Mouse (Mus musculus): Measurements from ENCODE around the gene Tm2d1. TPM values are rescaled to one million over a fixed set of nuclear protein-coding genes. Genes with fewer than 3 reads are reported as not detected.
"Not testable (repeated sequence)": the region's sequence is repeated elsewhere in the genome, so short reads cannot be mapped to it uniquely, and the experiment has no call there.

The Tm2d1 gene
- polyA plus RNA-seq (2015; fragmentation: Nextera tagmentation; extraction: Ambion mirVana) = 141 and 143 TPM in 2 replicates

GRCm38 (mm10) chr4:98382716-98383424 is at the start of gene Tm2d1:
TSS of gene Tm2d1 (minus strand) at chr4:98383306.
- Histone ChIP-seq H3K9me3 (replicated peaks; ENCODE audit: control insufficient read depth, low read length, poor library complexity, severe bottlenecking) (no peaks in the 10 kb centered on the region), H3K4me2 (ENCODE audit: low read length) (peak within 1 kb of the TSS; percentile 68), H3K27ac (ENCODE audit: low read length) (peak within 1 kb of the TSS; percentile 70; the same call in 1 of the 2 replicates), H3K27me3 (ENCODE audit: control insufficient read depth, insufficient read depth, low read depth, low read length) (no peaks in the 10 kb centered on the region), H3K4me1 (ENCODE audit: control insufficient read depth, insufficient read depth, low read length) (peaks cover 6% of the 10 kb centered on the region; the same call in 1 of the 2 replicates), H3K36me3 (ENCODE audit: control insufficient read depth, insufficient read depth, low read length) (peaks cover 5% of the 10 kb centered on the region; the same call in 1 of the 2 replicates), H3K4me3 (ENCODE audit: low read depth, low read length) (peak within 1 kb of the TSS; percentile 99), H3K9ac (ENCODE audit: low read depth, low read length) (peak within 1 kb of the TSS; percentile 98)
- peak; percentile 98 for ATAC-seq
- 1% methylated on average over 46 of the region's 46 CpGs for WGBS

GRCm38 (mm10) chr4:98428371-98428770 is 45.3 kb upstream of the Tm2d1 start:
- Histone ChIP-seq H3K4me1 (ENCODE audit: control insufficient read depth, insufficient read depth, low read length) (no peaks in the 10 kb centered on the region), H3K27me3 (ENCODE audit: control insufficient read depth, insufficient read depth, low read depth, low read length) (no peaks in the 10 kb centered on the region), H3K27ac (ENCODE audit: low read length) (no peak overlapping the region), H3K4me3 (ENCODE audit: low read depth, low read length) (no peak overlapping the region), H3K36me3 (ENCODE audit: control insufficient read depth, insufficient read depth, low read length) (no peaks in the 10 kb centered on the region; the same call in 1 of the 2 replicates), H3K4me2 (ENCODE audit: low read length) (no peak overlapping the region), H3K9me3 (replicated peaks; ENCODE audit: control insufficient read depth, low read length, poor library complexity, severe bottlenecking) (no peaks in the 10 kb centered on the region), H3K9ac (ENCODE audit: low read depth, low read length) (no peak overlapping the region)
- 88% methylated on average over 8 of the region's 8 CpGs for WGBS
- no peak for ATAC-seq

GRCm38 (mm10) chr4:98415150-98415549 is 32.0 kb upstream of the Tm2d1 start:
- WGBS = 96% methylated on average over 8 of the region's 8 CpGs
- not testable (repeated sequence) for ATAC-seq; H3K27ac ChIP-seq (ENCODE audit: low read length); H3K4me3 ChIP-seq (ENCODE audit: low read depth, low read length); H3K36me3 ChIP-seq (ENCODE audit: control insufficient read depth, insufficient read depth, low read length); H3K9me3 ChIP-seq (replicated peaks; ENCODE audit: control insufficient read depth, low read length, poor library complexity, severe bottlenecking); H3K4me1 ChIP-seq (ENCODE audit: control insufficient read depth, insufficient read depth, low read length); H3K9ac ChIP-seq (ENCODE audit: low read depth, low read length); H3K27me3 ChIP-seq (ENCODE audit: control insufficient read depth, insufficient read depth, low read depth, low read length); H3K4me2 ChIP-seq (ENCODE audit: low read length)

GRCm38 (mm10) chr4:98408455-98408854 is 25.3 kb upstream of the Tm2d1 start:
- Histone ChIP-seq H3K9me3 (replicated peaks; ENCODE audit: control insufficient read depth, low read length, poor library complexity, severe bottlenecking) (no peaks in the 10 kb centered on the region), H3K27ac (ENCODE audit: low read length) (no peak overlapping the region), H3K27me3 (ENCODE audit: control insufficient read depth, insufficient read depth, low read depth, low read length) (no peaks in the 10 kb centered on the region), H3K4me2 (ENCODE audit: low read length) (no peak overlapping the region), H3K4me1 (ENCODE audit: control insufficient read depth, insufficient read depth, low read length) (no peaks in the 10 kb centered on the region), H3K4me3 (ENCODE audit: low read depth, low read length) (no peak overlapping the region), H3K9ac (ENCODE audit: low read depth, low read length) (no peak overlapping the region), H3K36me3 (ENCODE audit: control insufficient read depth, insufficient read depth, low read length) (peaks cover 12% of the 10 kb centered on the region; the same call in 1 of the 2 replicates)
- no peak for ATAC-seq
- WGBS = 91% methylated on average over 4 of the region's 4 CpGs

GRCm38 (mm10) chr4:98404412-98404811 is 21.3 kb upstream of the Tm2d1 start:
- no peaks in the 10 kb centered on the region for H3K36me3 ChIP-seq (ENCODE audit: control insufficient read depth, insufficient read depth, low read length)
- H3K27me3 ChIP-seq (ENCODE audit: control insufficient read depth, insufficient read depth, low read depth, low read length) = no peaks in the 10 kb centered on the region
- no peak overlapping the region for H3K4me3 ChIP-seq (ENCODE audit: low read depth, low read length)
- H3K9me3 ChIP-seq (replicated peaks; ENCODE audit: control insufficient read depth, low read length, poor library complexity, severe bottlenecking) = no peaks in the 10 kb centered on the region
- 94% methylated on average over 6 of the region's 6 CpGs for WGBS
- H3K4me1 ChIP-seq (ENCODE audit: control insufficient read depth, insufficient read depth, low read length) = no peaks in the 10 kb centered on the region
- H3K9ac ChIP-seq (ENCODE audit: low read depth, low read length) = no peak overlapping the region
- no peak for ATAC-seq
- H3K27ac ChIP-seq (ENCODE audit: low read length) = no peak overlapping the region
- no peak overlapping the region for H3K4me2 ChIP-seq (ENCODE audit: low read length)

GRCm38 (mm10) chr4:98403492-98403891 is 20.4 kb upstream of the Tm2d1 start:
- Histone ChIP-seq H3K4me2 (ENCODE audit: low read length) (no peak overlapping the region), H3K36me3 (ENCODE audit: control insufficient read depth, insufficient read depth, low read length) (no peaks in the 10 kb centered on the region), H3K27ac (ENCODE audit: low read length) (no peak overlapping the region), H3K9me3 (replicated peaks; ENCODE audit: control insufficient read depth, low read length, poor library complexity, severe bottlenecking) (no peaks in the 10 kb centered on the region), H3K4me3 (ENCODE audit: low read depth, low read length) (no peak overlapping the region), H3K27me3 (ENCODE audit: control insufficient read depth, insufficient read depth, low read depth, low read length) (no peaks in the 10 kb centered on the region), H3K9ac (ENCODE audit: low read depth, low read length) (no peak overlapping the region), H3K4me1 (ENCODE audit: control insufficient read depth, insufficient read depth, low read length) (no peaks in the 10 kb centered on the region)
- ATAC-seq = no peak
- 84% methylated on average over 4 of the region's 4 CpGs for WGBS

- WGBS = 81% methylated on average over 2 of the region's 2 CpGs
- no peaks in the 10 kb centered on the region for H3K9me3 ChIP-seq (replicated peaks; ENCODE audit: control insufficient read depth, low read length, poor library complexity, severe bottlenecking)
- no peaks in the 10 kb centered on the region for H3K36me3 ChIP-seq (ENCODE audit: control insufficient read depth, insufficient read depth, low read length)
- H3K9ac ChIP-seq (ENCODE audit: low read depth, low read length) = no peak overlapping the region
- H3K4me1 ChIP-seq (ENCODE audit: control insufficient read depth, insufficient read depth, low read length) = peaks cover 2% of the 10 kb centered on the region; the same call in 1 of the 2 replicates
- H3K27ac ChIP-seq (ENCODE audit: low read length) = no peak overlapping the region
- H3K27me3 ChIP-seq (ENCODE audit: control insufficient read depth, insufficient read depth, low read depth, low read length) = no peaks in the 10 kb centered on the region
- no peak for ATAC-seq
- no peak overlapping the region for H3K4me3 ChIP-seq (ENCODE audit: low read depth, low read length)
- H3K4me2 ChIP-seq (ENCODE audit: low read length) = no peak overlapping the region
Observed at GRCm38 (mm10) chr4:98401584-98401962, 18.5 kb upstream of the Tm2d1 start.

- H3K4me3 ChIP-seq (ENCODE audit: low read depth, low read length) = no peak overlapping the region
- peaks cover 2% of the 10 kb centered on the region; the same call in 1 of the 2 replicates for H3K4me1 ChIP-seq (ENCODE audit: control insufficient read depth, insufficient read depth, low read length)
- no peak overlapping the region for H3K9ac ChIP-seq (ENCODE audit: low read depth, low read length)
- H3K9me3 ChIP-seq (replicated peaks; ENCODE audit: control insufficient read depth, low read length, poor library complexity, severe bottlenecking) = no peaks in the 10 kb centered on the region
- H3K4me2 ChIP-seq (ENCODE audit: low read length) = no peak overlapping the region
- H3K36me3 ChIP-seq (ENCODE audit: control insufficient read depth, insufficient read depth, low read length) = no peaks in the 10 kb centered on the region
- no peak overlapping the region for H3K27ac ChIP-seq (ENCODE audit: low read length)
- H3K27me3 ChIP-seq (ENCODE audit: control insufficient read depth, insufficient read depth, low read depth, low read length) = no peaks in the 10 kb centered on the region
- WGBS = 43% methylated on average over 6 of the region's 6 CpGs
- no peak for ATAC-seq
Observed at GRCm38 (mm10) chr4:98400926-98401583, 17.9 kb upstream of the Tm2d1 start.
